Mouse (Mus musculus): ENCODE measurements around the gene Brinp2.

The Brinp2 gene

GRCm38 (mm10) chr1:158356051-158356461, at the start of gene Brinp2:
Brinp2 (minus strand) TSS chr1:158356326.
- DNase-seq, result no peak

GRCm38 (mm10) chr1:158400898-158401297, 44.8 kb upstream of the Brinp2 start:
- DNase-seq, result no peak

GRCm38 (mm10) chr1:158397058-158397457, 40.9 kb upstream of the Brinp2 start:
- DNase-seq, result no peak

GRCm38 (mm10) chr1:158390693-158391092, 34.6 kb upstream of the Brinp2 start:
- no peak for DNase-seq

- no peak for DNase-seq
These were observed 32.9 kb upstream of the Brinp2 start for GRCm38 (mm10) chr1:158388995-158389394.

GRCm38 (mm10) chr1:158386781-158387180, 30.7 kb upstream of the Brinp2 start:
- no peak for DNase-seq

GRCm38 (mm10) chr1:158385311-158385710, 29.2 kb upstream of the Brinp2 start:
- DNase-seq, result no peak

GRCm38 (mm10) chr1:158383210-158383609, 27.1 kb upstream of the Brinp2 start:
- DNase-seq, result no peak

GRCm38 (mm10) chr1:158382277-158382676, 26.2 kb upstream of the Brinp2 start:
- DNase-seq, result no peak

GRCm38 (mm10) chr1:158364461-158364860, 8.3 kb upstream of the Brinp2 start:
- no peak for DNase-seq

- no peak for DNase-seq
These were observed 6.4 kb upstream of the Brinp2 start for GRCm38 (mm10) chr1:158362292-158363101.

- no peak for DNase-seq
These were observed 5.8 kb upstream of the Brinp2 start, which contains the start of gene Astn1 for GRCm38 (mm10) chr1:158361964-158362291. Astn1 (plus strand) TSS chr1:158362273.

GRCm38 (mm10) chr1:158355177-158356050, 712 bp downstream of the Brinp2 start:
- no peak for DNase-seq

GRCm38 (mm10) chr1:158353656-158354371, 2.3 kb downstream of the Brinp2 start:
- no peak for DNase-seq

GRCm38 (mm10) chr1:158343243-158343714, 12.8 kb downstream of the Brinp2 start:
- DNase-seq, result no peak

- DNase-seq, result no peak
These were observed 27.3 kb downstream of the Brinp2 start for GRCm38 (mm10) chr1:158328839-158329238.

- DNase-seq, result no peak
These were observed 28.0 kb downstream of the Brinp2 start for GRCm38 (mm10) chr1:158328126-158328525.

GRCm38 (mm10) chr1:158323325-158323724, 32.8 kb downstream of the Brinp2 start:
- DNase-seq, result no peak

GRCm38 (mm10) chr1:158310426-158311156, 45.5 kb downstream of the Brinp2 start:
- no peak for DNase-seq

GRCm38 (mm10) chr1:158297042-158297441, 59.1 kb downstream of the Brinp2 start:
- no peak for DNase-seq

GRCm38 (mm10) chr1:158296287-158296931, 59.7 kb downstream of the Brinp2 start:
- DNase-seq, result no peak

- no peak for DNase-seq
These were observed 60.9 kb downstream of the Brinp2 start for GRCm38 (mm10) chr1:158295270-158295669.

All from thymus, postnatal 36 days (tissue).